Mouse (Mus musculus) large intestine, adult 2 months (tissue): Measurements from ENCODE around the gene Gm20388. TPM values are rescaled to one million over a fixed set of nuclear protein-coding genes. Genes with fewer than 3 reads are reported as not detected.

Experiments
- DNase-seq: peaks from one replicate; pipeline ENCODE4 v3.0.0-alpha.2; 2012; ENCODE audit warnings: low read depth, low spot score
- WGBS: fragments of 180-500 bp; shearing (Covaris S2); methylation state at CpG from one replicate; pipeline ENCODE4 v1.1.7; 2018; 5-methylcytosine and 5-hydroxymethylcytosine counted together
- polyA plus RNA-seq: library from polyadenylated mRNA; depleted of rRNA; stranded (reverse); fragments of >200 nt; gene quantifications from 2 replicates; pipeline ENCODE4 v1.2.3, GENCODE M21; 2012

Gm20388 gene
- polyA plus RNA-seq, 1 experiment: 31.5 TPM

GRCm38 (mm10) chr8:120475462-120476201 lies 565.0 kb downstream of the Gm20388 start:
- WGBS: 58% methylated on average over 10 of the region's 10 CpGs
- no peak for DNase-seq

- no peak for DNase-seq
- 81% methylated on average over 25 of the region's 25 CpGs for WGBS
Observed at GRCm38 (mm10) chr8:120476711-120477575, 566.3 kb downstream of the Gm20388 start.

GRCm38 (mm10) chr8:120478754-120479153 lies 568.1 kb downstream of the Gm20388 start:
- DNase-seq: no peak

GRCm38 (mm10) chr8:120479691-120480090 lies 569.0 kb downstream of the Gm20388 start:
- WGBS: 94% methylated on average over 4 of the region's 4 CpGs
- no peak for DNase-seq

More at GRCm38 (mm10) chr8:120478754-120479153, 568.1 kb downstream of the Gm20388 start:
- WGBS: 87% methylated on average over 11 of the region's 11 CpGs

- 91% methylated on average over 9 of the region's 9 CpGs for WGBS
- no peak for DNase-seq
Observed at GRCm38 (mm10) chr8:120482015-120482689, 571.5 kb downstream of the Gm20388 start.

- no peak for DNase-seq
- 66% methylated on average over 6 of the region's 6 CpGs for WGBS
Observed at GRCm38 (mm10) chr8:120484460-120484859, 573.8 kb downstream of the Gm20388 start.

GRCm38 (mm10) chr8:120485116-120485515 lies 574.5 kb downstream of the Gm20388 start:
- no peak for DNase-seq
- WGBS: 68% methylated on average over 6 of the region's 6 CpGs

GRCm38 (mm10) chr8:120485551-120486476 lies 575.2 kb downstream of the Gm20388 start:
- DNase-seq: no peak
- 40% methylated on average over 21 of the region's 21 CpGs for WGBS

- 27% methylated on average over 50 of the region's 50 CpGs for WGBS
- DNase-seq: no peak
Observed at GRCm38 (mm10) chr8:120486477-120487376, 576.1 kb downstream of the Gm20388 start.

- under 1% methylated on average over 33 of the region's 34 CpGs for WGBS
- no peak for DNase-seq
Observed at GRCm38 (mm10) chr8:120487377-120487728, 576.7 kb downstream of the Gm20388 start.

- DNase-seq: no peak
- WGBS: under 1% methylated on average over 55 of the region's 55 CpGs
Observed at GRCm38 (mm10) chr8:120487729-120488510, 577.3 kb downstream of the Gm20388 start.

- DNase-seq: no peak
- WGBS: under 1% methylated on average over 24 of the region's 25 CpGs
Observed at GRCm38 (mm10) chr8:120488636-120489131, 578.0 kb downstream of the Gm20388 start.

GRCm38 (mm10) chr8:120489142-120489754 lies 578.6 kb downstream of the Gm20388 start:
- no peak for DNase-seq
- under 1% methylated on average over 73 of the region's 73 CpGs for WGBS

- 19% methylated on average over 15 of the region's 15 CpGs for WGBS
Observed at GRCm38 (mm10) chr8:120489771-120490281, 579.2 kb downstream of the Gm20388 start.

GRCm38 (mm10) chr8:120490354-120491141 lies 579.9 kb downstream of the Gm20388 start:
- DNase-seq: no peak
- 21% methylated on average over 12 of the region's 12 CpGs for WGBS

More at GRCm38 (mm10) chr8:120489771-120490281, 579.2 kb downstream of the Gm20388 start:
- DNase-seq: no peak
